Mouse (Mus musculus): ENCODE measurements at regions not wholly inside any gene's neighbourhood (a gene's known extent, or its start where the extent isn't known, plus 50 kb on each side); places are given as distances from the start of the nearest gene placed in this dataset.

DNA sequence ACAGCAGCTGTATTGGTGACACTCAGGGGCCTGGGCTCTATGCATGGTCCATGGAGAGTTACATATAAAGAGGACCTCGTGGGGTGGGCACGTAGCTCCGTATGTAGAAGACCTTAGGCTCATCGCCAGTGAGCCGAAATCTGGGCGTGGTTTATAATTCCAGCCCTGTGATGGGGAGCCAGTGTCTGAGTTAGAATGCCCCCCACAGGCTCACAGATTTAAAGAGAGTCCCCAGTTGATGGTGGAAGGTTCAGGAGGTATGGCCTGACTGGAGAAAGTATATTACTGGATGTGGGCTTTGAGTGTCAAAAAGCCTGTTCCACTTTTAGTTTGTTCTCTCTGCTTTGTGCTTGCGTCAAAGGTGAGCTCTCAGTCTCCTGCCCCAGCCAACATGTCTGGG is 54.8 kb downstream of the 1700122O11Rik start:
- Histone ChIP-seq H3K27me3 (ENCODE audit: insufficient read depth, poor library complexity, severe bottlenecking) (no peaks in the 10 kb centered on the region), H3K36me3 (no peaks in the 10 kb centered on the region), H3K9me3 (no peaks in the 10 kb centered on the region), H3K27ac (no peak overlapping the region), H3K4me1 (peaks cover 36% of the 10 kb centered on the region), H3K4me3 (no peak overlapping the region)
- no peak for DNase-seq (ENCODE audit: low spot score)
- WGBS, result 92% methylated on average over 7 of the region's 7 CpGs

DNA sequence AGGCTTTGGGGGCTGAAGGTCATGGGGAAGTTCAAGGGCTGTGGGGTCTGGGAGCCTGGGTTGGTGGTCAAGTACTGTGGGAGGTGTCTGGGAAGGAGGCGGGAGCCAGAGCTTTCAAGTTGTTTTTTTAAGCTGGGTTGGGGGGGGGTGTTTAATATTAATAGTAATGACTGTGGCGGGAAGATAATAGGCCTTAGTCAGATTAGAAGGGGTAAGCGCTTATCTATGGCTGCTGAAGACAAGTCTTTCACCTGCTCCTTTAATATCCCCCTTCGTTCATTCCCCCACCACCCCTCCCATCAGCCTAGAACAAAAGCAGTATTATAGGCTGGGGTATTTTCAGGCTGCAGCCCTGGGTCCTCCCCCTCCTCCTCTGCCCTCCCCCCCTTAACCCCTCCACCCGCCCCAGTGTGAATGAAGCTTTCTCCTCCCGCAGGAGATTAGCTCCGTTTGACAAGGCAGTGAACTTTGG is 56.5 kb downstream of the 1700122O11Rik start:
- WGBS, result 23% methylated on average over 7 of the region's 7 CpGs

DNA sequence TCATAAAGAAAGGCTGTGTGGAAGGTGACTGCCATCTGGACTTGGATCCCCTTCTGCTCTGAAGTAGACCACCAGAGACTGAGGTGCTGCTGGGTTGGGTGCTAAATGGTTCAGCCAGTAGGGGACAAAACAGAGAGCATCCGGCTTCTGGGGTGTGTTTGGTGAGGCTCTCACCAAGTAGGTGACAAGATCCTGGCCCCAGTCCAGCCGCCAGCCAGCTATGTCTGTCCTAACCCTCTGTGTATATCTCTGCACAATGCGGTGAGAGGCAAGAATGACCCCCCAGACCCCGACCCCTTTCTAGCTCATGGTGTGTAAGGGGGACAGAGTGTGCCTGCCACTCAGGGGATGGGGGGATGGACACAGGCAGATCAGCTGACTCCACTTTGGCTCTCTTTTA is 54.8 kb upstream of the Foxp4 start:
- no peaks in the 10 kb centered on the region for H3K9me3 ChIP-seq
- peak overlapping the region; percentile 84 for H3K27ac ChIP-seq
- H3K36me3 ChIP-seq, result no peaks in the 10 kb centered on the region
- peaks cover 55% of the 10 kb centered on the region for H3K4me1 ChIP-seq
- DNase-seq (ENCODE audit: low spot score), result no peak
- 0 out of 2 replicates have a peak, but pooled peaks cover 4% of the 10 kb centered on the region for H3K27me3 ChIP-seq (ENCODE audit: insufficient read depth, poor library complexity, severe bottlenecking)
- 33% methylated on average over 4 of the region's 4 CpGs for WGBS
- no peak overlapping the region for H3K4me3 ChIP-seq

More for the DNA sequence above, 56.5 kb downstream of the 1700122O11Rik start:
- Histone ChIP-seq H3K27ac (peak overlapping the region; percentile 62), H3K36me3 (no peaks in the 10 kb centered on the region), H3K27me3 (ENCODE audit: insufficient read depth, poor library complexity, severe bottlenecking) (no peaks in the 10 kb centered on the region), H3K4me3 (no peak overlapping the region), H3K4me1 (peaks cover 37% of the 10 kb centered on the region), H3K9me3 (no peaks in the 10 kb centered on the region)
- DNase-seq (ENCODE audit: low spot score), result no peak

DNA sequence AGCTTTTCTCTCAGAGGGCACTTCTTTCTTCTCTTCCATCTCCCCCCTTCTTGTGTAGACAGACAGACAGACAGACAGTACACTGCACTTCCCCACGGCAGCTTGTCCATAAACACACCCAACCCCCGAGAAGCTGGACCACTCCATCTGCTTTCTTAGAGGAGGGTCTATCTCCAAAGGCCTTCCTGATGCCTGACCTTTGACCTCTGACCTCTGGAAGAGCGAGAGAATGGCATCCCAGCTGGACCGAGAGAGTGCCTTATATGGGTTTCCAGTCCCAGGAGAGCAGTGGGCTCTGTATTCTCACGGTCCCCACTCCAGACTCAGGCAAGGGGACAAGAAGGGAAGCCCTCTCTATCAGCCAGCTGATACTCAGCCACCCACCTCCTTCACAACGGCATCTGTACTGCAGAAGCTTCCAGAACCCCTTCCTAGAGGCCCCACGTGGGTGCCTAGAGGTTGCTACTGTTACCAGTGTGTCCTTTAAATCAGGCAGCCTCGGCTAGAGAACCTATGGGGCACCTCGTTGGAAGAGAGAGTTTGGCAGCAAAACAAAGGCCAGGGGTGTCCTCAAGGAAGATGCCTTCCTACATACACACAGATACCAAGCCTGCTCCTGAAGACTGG is 54.1 kb upstream of the Foxp4 start:
- Histone ChIP-seq H3K4me1 (peaks cover 62% of the 10 kb centered on the region), H3K36me3 (no peaks in the 10 kb centered on the region), H3K4me3 (0 out of 2 replicates have a peak overlapping the region, but pooled peaks have one; percentile 16), H3K27me3 (ENCODE audit: insufficient read depth, poor library complexity, severe bottlenecking) (0 out of 2 replicates have a peak, but pooled peaks cover 4% of the 10 kb centered on the region), H3K9me3 (no peaks in the 10 kb centered on the region), H3K27ac (peak overlapping the region; percentile 84)
- 12% methylated on average over 9 of the region's 9 CpGs for WGBS
- no peak for DNase-seq (ENCODE audit: low spot score)

DNA sequence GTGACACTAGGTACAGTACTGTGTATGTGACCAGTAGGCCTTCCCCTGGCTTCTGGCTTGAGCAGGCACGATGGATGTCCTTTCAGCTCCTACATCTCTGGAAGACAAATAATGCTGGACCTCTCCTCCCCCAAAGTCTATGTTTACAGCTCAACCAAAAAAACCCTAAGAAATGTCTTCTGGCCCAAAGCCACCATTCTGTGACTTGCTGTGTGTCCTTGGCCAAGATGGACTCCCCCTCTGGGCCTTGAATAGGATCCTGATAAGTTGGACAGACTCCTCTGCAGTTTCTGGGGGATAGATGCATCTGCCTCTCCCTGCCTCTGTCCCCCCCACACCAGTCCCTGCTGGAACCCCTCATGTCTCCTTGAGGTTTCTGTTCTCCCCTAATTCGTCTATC is 53.6 kb upstream of the Foxp4 start:
- Histone ChIP-seq H3K4me1 (peaks cover 67% of the 10 kb centered on the region), H3K27me3 (ENCODE audit: insufficient read depth, poor library complexity, severe bottlenecking) (0 out of 2 replicates have a peak, but pooled peaks cover 4% of the 10 kb centered on the region), H3K9me3 (no peaks in the 10 kb centered on the region), H3K36me3 (no peaks in the 10 kb centered on the region), H3K4me3 (no peak overlapping the region), H3K27ac (peak overlapping the region; percentile 84)
- WGBS, result 57% methylated on average over 2 of the region's 2 CpGs
- no peak for DNase-seq (ENCODE audit: low spot score)

DNA sequence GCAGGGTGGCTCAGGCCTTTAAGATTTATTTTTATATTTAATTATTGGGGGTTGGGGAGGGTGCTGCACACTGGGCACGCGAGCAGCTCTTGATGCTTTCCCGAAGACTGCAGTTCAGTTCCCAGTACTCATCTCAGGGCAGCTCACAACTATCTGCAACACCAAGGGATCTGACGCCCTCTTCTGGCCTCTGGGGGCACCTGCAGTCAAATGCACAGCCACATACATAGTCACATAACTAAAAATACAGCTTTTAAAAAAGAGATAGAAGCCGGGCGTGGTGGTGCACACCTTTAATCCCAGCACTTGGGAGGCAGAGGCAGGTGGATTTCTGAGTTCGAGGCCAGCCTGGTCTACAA is 52.5 kb upstream of the Foxp4 start:
- 0 out of 2 replicates have a peak, but pooled peaks cover 4% of the 10 kb centered on the region for H3K27me3 ChIP-seq (ENCODE audit: insufficient read depth, poor library complexity, severe bottlenecking)
- DNase-seq (ENCODE audit: low spot score), result no peak
- no peak overlapping the region for H3K4me3 ChIP-seq
- WGBS, result 84% methylated on average over 7 of the region's 7 CpGs
- peaks cover 69% of the 10 kb centered on the region for H3K4me1 ChIP-seq
- H3K36me3 ChIP-seq, result no peaks in the 10 kb centered on the region
- peak overlapping the region; percentile 92; the same call in 1 of the 2 replicates for H3K27ac ChIP-seq
- H3K9me3 ChIP-seq, result no peaks in the 10 kb centered on the region

DNA sequence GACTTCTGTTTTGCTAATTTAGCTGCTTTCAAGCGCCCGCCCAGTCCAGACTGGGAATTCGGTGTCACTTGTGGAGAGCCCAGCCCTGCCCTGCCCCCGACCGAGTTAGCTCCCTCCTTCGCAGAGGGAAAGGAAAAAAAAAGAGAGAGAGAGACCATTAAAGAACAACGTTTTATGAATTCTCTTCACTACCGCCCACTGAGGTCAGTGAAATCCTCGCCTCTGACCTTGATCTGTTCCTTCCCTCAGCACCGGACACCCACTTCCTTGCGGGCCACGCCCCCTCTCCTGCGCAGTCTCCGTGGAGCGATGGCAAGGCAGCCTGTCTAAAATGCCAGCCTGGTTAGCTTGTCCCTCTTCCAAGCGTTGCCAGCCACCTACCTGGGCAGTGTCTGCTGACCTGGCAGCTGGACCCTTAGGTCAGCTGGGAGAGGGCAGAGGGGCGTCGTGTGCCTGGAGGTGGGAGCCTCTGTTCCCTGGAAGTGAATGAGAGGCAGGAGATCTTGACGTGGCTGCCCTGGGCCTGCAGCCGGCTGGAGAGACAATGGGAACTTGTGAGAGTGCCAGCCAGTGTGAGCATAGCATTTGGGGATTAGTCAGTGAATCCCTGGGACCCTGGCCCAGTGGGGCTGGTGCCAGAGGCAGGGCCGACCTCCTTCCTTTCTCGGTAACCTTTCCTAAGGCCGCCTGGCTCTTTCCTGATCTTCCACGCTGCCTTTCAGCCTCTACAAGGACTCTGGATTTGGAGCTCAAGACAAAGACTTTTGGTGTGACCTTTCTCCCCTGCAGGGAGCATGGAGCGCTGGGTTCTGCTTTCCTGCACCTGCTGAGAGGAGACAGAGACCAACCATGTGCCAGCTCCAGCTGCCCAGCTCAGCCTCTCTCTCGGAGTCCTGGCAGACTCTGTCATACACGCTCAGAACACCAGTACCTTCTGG is 51.9 kb upstream of the Foxp4 start:
- Histone ChIP-seq H3K36me3 (no peaks in the 10 kb centered on the region), H3K27ac (peak overlapping the region; percentile 92), H3K4me3 (peak overlapping the region; percentile 63), H3K27me3 (ENCODE audit: insufficient read depth, poor library complexity, severe bottlenecking) (0 out of 2 replicates have a peak, but pooled peaks cover 4% of the 10 kb centered on the region), H3K4me1 (peaks cover 63% of the 10 kb centered on the region), H3K9me3 (no peaks in the 10 kb centered on the region)
- WGBS, result 13% methylated on average over 27 of the region's 27 CpGs
- peak; percentile 85 for DNase-seq (ENCODE audit: low spot score)

DNA sequence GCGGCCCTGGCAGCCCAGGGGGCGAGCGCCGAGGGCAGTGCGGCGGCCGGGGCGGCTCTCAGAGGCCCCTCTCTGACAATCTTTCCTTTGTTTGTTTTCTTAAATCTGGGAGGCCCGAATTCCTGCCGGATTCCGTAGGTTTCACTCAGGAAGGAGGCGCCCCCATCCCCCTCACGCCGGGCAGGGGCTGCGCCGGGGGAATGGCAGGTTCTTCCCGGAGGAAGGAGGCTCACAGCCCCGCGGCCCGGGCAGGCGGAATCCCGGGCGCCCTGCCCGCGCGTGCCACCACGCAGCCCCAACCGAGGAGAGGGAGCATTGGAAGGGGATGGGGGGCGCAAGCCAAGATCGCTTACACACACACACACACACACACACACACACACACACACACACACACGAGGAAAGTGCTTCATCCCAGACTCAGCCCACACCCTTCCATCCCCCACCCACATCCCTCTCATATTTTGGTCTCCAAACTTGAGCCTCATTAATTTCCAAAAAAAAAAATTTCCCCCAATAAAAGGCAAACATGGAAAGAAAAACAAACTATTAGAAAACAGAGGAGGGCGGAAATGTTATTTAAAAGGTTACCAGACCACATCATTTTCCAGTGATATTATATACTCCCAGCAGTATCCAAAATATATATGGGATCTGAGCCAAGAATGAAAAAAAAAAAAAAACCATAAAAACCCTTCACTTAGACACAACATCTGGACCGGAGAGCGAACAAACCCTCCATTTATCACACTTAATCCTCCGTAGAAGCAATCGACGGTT is 51.0 kb upstream of the Foxp4 start:
- Histone ChIP-seq H3K27me3 (ENCODE audit: insufficient read depth, poor library complexity, severe bottlenecking) (0 out of 2 replicates have a peak, but pooled peaks cover 4% of the 10 kb centered on the region), H3K4me1 (peaks cover 58% of the 10 kb centered on the region), H3K36me3 (no peaks in the 10 kb centered on the region), H3K4me3 (peak overlapping the region; percentile 63), H3K27ac (peak overlapping the region; percentile 92), H3K9me3 (no peaks in the 10 kb centered on the region)
- WGBS, result 1% methylated on average over 27 of the region's 37 CpGs
- peak; percentile 86 for DNase-seq (ENCODE audit: low spot score)

DNA sequence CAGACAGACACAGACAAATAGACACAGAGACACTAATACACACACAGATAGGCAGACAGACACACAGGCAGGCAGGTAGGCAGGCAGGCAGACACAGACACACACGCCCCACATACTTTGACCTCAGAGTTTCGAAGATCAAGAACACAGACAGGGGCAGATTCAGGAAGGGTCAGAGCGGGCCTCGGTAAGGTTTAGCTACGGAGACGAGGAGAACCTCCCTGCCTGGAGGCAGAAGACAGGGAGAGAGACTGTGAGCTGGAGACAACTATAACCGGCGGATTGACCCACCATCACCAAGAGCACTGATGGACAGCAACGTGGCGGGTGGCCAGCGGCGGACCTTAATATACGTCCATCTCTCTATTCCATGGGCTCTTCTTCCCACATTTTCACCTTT is 50.1 kb upstream of the Foxp4 start:
- Histone ChIP-seq H3K27ac (peak overlapping the region; percentile 92), H3K27me3 (ENCODE audit: insufficient read depth, poor library complexity, severe bottlenecking) (0 out of 2 replicates have a peak, but pooled peaks cover 4% of the 10 kb centered on the region), H3K4me1 (peaks cover 55% of the 10 kb centered on the region), H3K4me3 (peak overlapping the region; percentile 63), H3K9me3 (no peaks in the 10 kb centered on the region), H3K36me3 (no peaks in the 10 kb centered on the region)
- 4% methylated on average over 13 of the region's 13 CpGs for WGBS
- DNase-seq (ENCODE audit: low spot score), result no peak

All from heart, embryonic 10.5 days (tissue).